Mouse (Mus musculus): ENCODE data around the gene Dnajc9. TPM values are rescaled to one million over a fixed set of nuclear protein-coding genes. Genes with fewer than 3 reads are reported as not detected.
A peak's percentile ranks its signal among the peaks of the same experiment; 100 is the strongest.

The Dnajc9 gene
- polyA plus RNA-seq (2015; fragmentation: Nextera tagmentation; extraction: Ambion mirVana) = 156 and 166 TPM in 2 replicates

DNA sequence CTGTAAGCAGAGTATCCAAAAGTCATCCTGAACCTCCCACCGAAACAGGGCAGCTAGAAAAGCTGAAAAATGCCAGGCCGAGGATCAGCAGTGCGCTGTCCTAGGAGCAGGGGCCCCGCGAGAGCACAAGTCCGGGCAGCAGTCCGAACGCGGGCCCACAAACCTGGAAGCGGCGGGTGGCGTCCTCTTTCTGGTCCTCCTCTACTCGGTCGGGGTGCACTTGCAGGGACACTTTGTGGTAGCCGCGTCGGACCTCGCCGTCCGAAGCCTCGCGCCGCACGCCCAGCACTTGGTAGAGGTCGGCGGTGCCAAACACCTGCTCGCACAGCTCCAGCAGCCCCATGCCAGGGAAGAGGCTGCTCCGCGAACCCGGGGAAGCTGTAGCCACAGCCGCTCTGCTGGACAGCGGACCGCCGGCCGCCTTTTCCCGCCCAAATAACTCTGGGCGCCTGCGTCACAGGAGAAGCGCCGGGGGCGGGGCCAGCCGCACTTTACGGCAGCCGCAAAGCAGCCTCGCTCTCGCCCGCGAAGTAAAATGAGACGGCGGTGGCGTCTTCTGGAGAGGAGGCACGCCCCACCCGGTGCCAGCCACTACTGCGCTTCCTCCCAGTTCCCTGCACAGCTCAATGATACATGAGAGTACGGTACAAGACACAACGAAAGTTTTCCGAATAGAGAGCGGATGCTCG, at the start of gene Dnajc9:
Gene Dnajc9 (minus strand): TSS at position 470 of the 689 bp plus-strand sequence.
- Histone ChIP-seq H3K4me3 (replicated peaks) (peak within 1 kb of the TSS; percentile 57), H3K27ac (peak within 1 kb of the TSS; percentile 78), H3K9ac (replicated peaks) (peak within 1 kb of the TSS; percentile 74), H3K27me3 (no peaks in the 10 kb centered on the region), H3K36me3 (peaks cover 48% of the 10 kb centered on the region), H3K4me2 (replicated peaks) (peak within 1 kb of the TSS; percentile 80), H3K4me1 (replicated peaks) (peaks cover 43% of the 10 kb centered on the region), H3K9me3 (no peaks in the 10 kb centered on the region)
- WGBS = under 1% methylated on average over 59 of the region's 59 CpGs
- ATAC-seq = peak; percentile 73

- Histone ChIP-seq H3K27me3 (no peaks in the 10 kb centered on the region), H3K9ac (replicated peaks) (no peak overlapping the region), H3K4me1 (replicated peaks) (no peaks in the 10 kb centered on the region), H3K4me3 (replicated peaks) (no peak overlapping the region), H3K9me3 (no peaks in the 10 kb centered on the region), H3K27ac (no peak overlapping the region), H3K36me3 (no peaks in the 10 kb centered on the region), H3K4me2 (replicated peaks) (no peak overlapping the region)
- no peak for ATAC-seq
- 77% methylated on average over 6 of the region's 6 CpGs for WGBS
Observed at GRCm38 (mm10) chr14:20436976-20437375, 48.3 kb upstream of the Dnajc9 start.

DNA sequence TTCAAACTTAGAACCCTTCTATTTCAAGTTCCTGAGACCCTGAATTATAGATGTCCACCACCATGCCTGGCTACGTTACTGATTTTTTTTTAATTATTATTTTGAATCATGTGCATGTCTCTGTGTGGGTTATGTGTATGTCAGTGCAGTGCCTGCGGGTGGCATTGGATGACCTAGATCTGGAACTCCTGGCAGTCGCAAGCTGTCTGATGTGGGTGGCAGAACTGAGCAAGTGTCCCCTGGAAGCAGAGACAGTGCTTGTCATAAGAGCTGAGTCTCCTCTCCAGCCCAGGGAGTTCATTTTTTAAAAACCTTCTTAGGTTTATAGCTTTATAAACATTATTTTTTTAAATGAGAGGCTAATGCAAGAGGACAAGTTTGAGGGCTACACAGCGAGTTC, 43.7 kb upstream of the Dnajc9 start:
- no peaks in the 10 kb centered on the region for H3K4me1 ChIP-seq (replicated peaks)
- H3K27me3 ChIP-seq = no peaks in the 10 kb centered on the region
- no peaks in the 10 kb centered on the region for H3K9me3 ChIP-seq
- no peak overlapping the region for H3K9ac ChIP-seq (replicated peaks)
- no peak overlapping the region for H3K27ac ChIP-seq
- no peak for ATAC-seq
- WGBS = 92% methylated on average over 4 of the region's 4 CpGs
- no peak overlapping the region for H3K4me3 ChIP-seq (replicated peaks)
- H3K4me2 ChIP-seq (replicated peaks) = no peak overlapping the region
- H3K36me3 ChIP-seq = no peaks in the 10 kb centered on the region

GRCm38 (mm10) chr14:20431726-20432125, 43.0 kb upstream of the Dnajc9 start:
- no peak overlapping the region for H3K9ac ChIP-seq (replicated peaks)
- no peak overlapping the region for H3K4me3 ChIP-seq (replicated peaks)
- H3K27ac ChIP-seq = no peak overlapping the region
- H3K4me1 ChIP-seq (replicated peaks) = no peaks in the 10 kb centered on the region
- H3K9me3 ChIP-seq = no peaks in the 10 kb centered on the region
- H3K36me3 ChIP-seq = no peaks in the 10 kb centered on the region
- 89% methylated on average over 6 of the region's 6 CpGs for WGBS
- H3K4me2 ChIP-seq (replicated peaks) = no peak overlapping the region
- no peak for ATAC-seq
- H3K27me3 ChIP-seq = no peaks in the 10 kb centered on the region

DNA sequence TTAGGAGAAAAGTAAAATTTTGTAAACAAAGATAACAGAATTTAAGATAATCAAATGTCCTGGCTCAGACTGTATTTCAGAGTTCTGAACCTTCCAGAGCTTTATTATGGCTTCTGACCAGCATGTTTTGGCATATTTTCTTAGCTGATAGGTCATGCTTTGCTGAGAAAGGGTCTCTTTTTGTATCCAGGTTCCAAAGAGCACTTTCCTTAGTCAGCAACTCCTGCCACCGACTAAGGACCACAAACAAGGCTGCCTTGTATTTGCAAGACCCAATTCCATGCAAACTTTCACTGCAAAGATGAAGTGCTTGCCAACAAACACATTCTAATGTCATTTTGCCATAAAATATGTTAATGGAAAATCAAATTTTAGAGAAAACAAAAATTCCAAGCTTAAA, 41.1 kb upstream of the Dnajc9 start:
- no peaks in the 10 kb centered on the region for H3K27me3 ChIP-seq
- no peak overlapping the region for H3K27ac ChIP-seq
- 65% methylated on average over 1 of the region's 1 CpGs for WGBS
- ATAC-seq = no peak
- H3K4me1 ChIP-seq (replicated peaks) = no peaks in the 10 kb centered on the region
- H3K4me3 ChIP-seq (replicated peaks) = no peak overlapping the region
- H3K36me3 ChIP-seq = no peaks in the 10 kb centered on the region
- H3K9ac ChIP-seq (replicated peaks) = no peak overlapping the region
- H3K9me3 ChIP-seq = no peaks in the 10 kb centered on the region
- no peak overlapping the region for H3K4me2 ChIP-seq (replicated peaks)

DNA sequence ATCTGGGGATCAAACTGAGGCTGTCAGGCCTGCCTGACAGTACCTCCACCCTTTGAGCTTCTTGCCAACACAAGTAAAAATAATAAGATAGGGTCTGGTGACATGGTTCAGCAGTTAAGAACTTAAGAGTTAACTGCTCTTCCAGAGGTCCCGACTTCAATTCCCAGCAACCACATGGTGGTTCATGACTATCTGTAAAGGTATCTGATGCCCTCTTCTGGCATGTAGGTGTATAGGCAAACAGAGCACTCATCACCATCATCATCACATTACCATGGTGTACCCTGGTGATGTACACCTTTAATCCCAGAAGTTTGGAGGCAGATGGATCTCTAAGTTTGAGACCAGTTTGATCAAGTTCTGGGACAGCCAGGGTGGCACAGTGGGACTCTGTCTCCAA, 39.9 kb upstream of the Dnajc9 start:
- H3K4me2 ChIP-seq (replicated peaks) = no peak overlapping the region
- no peak for ATAC-seq
- no peak overlapping the region for H3K4me3 ChIP-seq (replicated peaks)
- no peaks in the 10 kb centered on the region for H3K27me3 ChIP-seq
- H3K9me3 ChIP-seq = no peaks in the 10 kb centered on the region
- no peaks in the 10 kb centered on the region for H3K4me1 ChIP-seq (replicated peaks)
- no peak overlapping the region for H3K9ac ChIP-seq (replicated peaks)
- H3K27ac ChIP-seq = no peak overlapping the region
- H3K36me3 ChIP-seq = no peaks in the 10 kb centered on the region
- 27% methylated on average over 1 of the region's 1 CpGs for WGBS

DNA sequence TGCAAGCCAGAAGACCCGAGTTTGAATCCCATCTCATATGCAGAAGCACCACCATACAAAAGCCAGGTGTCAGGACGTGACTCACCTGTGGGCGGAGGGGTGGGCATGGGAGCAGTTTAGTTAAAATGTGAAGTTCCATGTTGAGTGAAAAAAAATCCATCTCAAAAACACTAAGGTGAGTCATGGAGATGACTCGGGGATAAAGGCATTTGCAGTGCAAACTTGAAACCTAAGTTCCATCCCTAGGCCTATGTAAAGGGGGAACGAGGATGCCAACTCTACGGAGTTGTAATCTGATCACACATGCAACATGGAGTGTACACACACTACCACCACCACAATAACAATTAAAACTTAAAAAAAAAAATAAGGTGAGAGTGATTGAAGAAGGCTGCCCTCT, 34.3 kb upstream of the Dnajc9 start:
- no peak overlapping the region for H3K27ac ChIP-seq
- no peak overlapping the region for H3K4me2 ChIP-seq (replicated peaks)
- H3K4me3 ChIP-seq (replicated peaks) = no peak overlapping the region
- no peak for ATAC-seq
- no peaks in the 10 kb centered on the region for H3K36me3 ChIP-seq
- no peak overlapping the region for H3K9ac ChIP-seq (replicated peaks)
- 91% methylated on average over 6 of the region's 6 CpGs for WGBS
- no peaks in the 10 kb centered on the region for H3K9me3 ChIP-seq
- H3K4me1 ChIP-seq (replicated peaks) = no peaks in the 10 kb centered on the region
- H3K27me3 ChIP-seq = no peaks in the 10 kb centered on the region

GRCm38 (mm10) chr14:20422257-20422656, 33.5 kb upstream of the Dnajc9 start:
- ATAC-seq = no peak
- H3K36me3 ChIP-seq = no peaks in the 10 kb centered on the region
- 85% methylated on average over 7 of the region's 7 CpGs for whole genome bisulfite sequencing
- no peaks in the 10 kb centered on the region for H3K4me1 ChIP-seq (replicated peaks)
- H3K4me2 ChIP-seq (replicated peaks) = no peak overlapping the region
- H3K4me3 ChIP-seq (replicated peaks) = no peak overlapping the region
- H3K9ac ChIP-seq (replicated peaks) = no peak overlapping the region
- H3K27ac ChIP-seq = no peak overlapping the region
- no peaks in the 10 kb centered on the region for H3K27me3 ChIP-seq
- H3K9me3 ChIP-seq = no peaks in the 10 kb centered on the region

DNA sequence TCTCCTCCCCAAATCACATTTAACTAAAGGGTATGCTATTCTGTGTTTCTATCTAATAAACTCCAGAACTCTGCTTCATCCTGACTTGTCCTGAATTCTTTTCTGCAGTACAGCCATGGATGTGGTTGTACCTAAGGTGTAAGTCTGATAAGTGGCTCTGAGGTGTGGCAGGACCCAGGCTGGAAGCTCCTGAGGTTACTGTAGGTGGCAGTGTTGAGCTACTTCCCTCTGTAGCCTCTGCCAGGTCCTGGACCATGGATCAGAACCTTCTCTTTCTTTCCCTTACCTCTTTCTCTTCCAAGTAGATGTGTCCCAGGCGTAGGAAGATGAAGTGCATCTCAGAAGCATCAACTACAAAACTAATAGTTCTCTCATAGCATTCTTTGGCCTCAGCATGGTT, 11.4 kb upstream of the Dnajc9 start:
- Histone ChIP-seq H3K4me3 (replicated peaks) (no peak overlapping the region), H3K27ac (no peak overlapping the region), H3K4me1 (replicated peaks) (no peaks in the 10 kb centered on the region), H3K4me2 (replicated peaks) (no peak overlapping the region), H3K36me3 (no peaks in the 10 kb centered on the region), H3K9me3 (no peaks in the 10 kb centered on the region), H3K9ac (replicated peaks) (no peak overlapping the region), H3K27me3 (no peaks in the 10 kb centered on the region)
- 67% methylated on average over 1 of the region's 1 CpGs for WGBS
- ATAC-seq = no peak

- no peak for ATAC-seq
- Histone ChIP-seq H3K9ac (replicated peaks) (no peak overlapping the region), H3K27ac (no peak overlapping the region), H3K4me1 (replicated peaks) (no peaks in the 10 kb centered on the region; the same call in 1 of the 2 replicates), H3K36me3 (no peaks in the 10 kb centered on the region), H3K9me3 (no peaks in the 10 kb centered on the region), H3K27me3 (no peaks in the 10 kb centered on the region), H3K4me3 (replicated peaks) (no peak overlapping the region), H3K4me2 (replicated peaks) (no peak overlapping the region)
- 44% methylated on average over 4 of the region's 4 CpGs for WGBS
Observed at GRCm38 (mm10) chr14:20398864-20399263, 10.2 kb upstream of the Dnajc9 start.

DNA sequence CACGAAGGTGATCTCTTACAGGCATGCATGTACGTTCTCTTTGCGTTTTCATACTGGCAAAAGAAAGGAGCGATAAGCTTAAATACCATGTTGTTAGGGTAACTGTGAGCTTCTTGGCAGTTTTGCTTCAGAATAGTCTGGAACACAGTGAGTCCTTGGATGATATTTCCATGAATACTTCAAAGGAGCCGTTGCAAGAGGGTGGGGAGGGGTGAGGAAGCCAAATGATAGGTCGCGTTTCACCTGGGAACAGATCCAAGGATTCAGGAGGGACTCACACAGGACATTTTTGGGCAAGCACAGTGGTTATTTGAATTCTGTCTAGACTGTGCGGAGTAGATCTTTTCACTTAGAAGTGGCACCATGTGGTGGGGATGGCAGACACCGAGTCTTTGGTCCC, 8.5 kb upstream of the Dnajc9 start:
- H3K4me2 ChIP-seq (replicated peaks) = no peak overlapping the region
- H3K9me3 ChIP-seq = no peaks in the 10 kb centered on the region
- peaks cover 6% of the 10 kb centered on the region for H3K4me1 ChIP-seq (replicated peaks)
- no peaks in the 10 kb centered on the region for H3K27me3 ChIP-seq
- H3K9ac ChIP-seq (replicated peaks) = no peak overlapping the region
- no peaks in the 10 kb centered on the region for H3K36me3 ChIP-seq
- no peak overlapping the region for H3K27ac ChIP-seq
- ATAC-seq = no peak
- 84% methylated on average over 9 of the region's 9 CpGs for WGBS
- no peak overlapping the region for H3K4me3 ChIP-seq (replicated peaks)

DNA sequence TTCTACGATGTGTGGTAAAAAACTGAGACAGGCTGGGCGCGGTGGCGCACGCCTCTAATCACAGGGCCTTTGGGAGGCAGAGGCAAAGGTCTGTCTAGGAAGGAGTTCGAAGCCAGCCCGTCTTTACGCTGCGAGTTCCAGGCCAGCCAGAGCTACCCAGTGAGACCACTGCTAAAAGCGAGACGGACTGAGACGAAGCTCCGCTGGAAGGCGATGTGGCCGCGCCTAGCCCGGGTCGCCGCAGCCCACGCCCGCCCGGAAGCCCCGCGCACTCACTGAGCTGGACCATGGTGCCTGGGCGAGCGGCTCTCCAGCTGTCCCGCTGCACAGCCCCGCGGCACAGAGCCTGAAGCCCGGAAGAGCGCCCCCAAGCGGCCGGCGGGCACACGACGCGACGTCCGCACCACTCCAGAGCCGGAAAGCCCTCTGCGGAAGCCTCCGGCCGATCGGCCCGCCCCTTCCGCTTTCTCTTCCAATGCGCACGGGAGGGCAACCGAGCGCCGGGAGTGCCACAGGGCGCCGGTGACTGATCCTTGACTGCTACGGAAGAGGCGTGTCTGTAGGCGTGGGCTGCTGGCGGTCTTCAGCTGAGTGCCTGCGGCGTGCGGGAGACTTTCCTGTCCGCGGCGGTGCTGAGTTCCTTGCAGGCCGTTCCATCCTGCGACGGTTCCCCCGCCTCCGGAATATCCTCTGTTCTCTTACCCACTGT, 4.6 kb upstream of the Dnajc9 start, which contains the start of gene Mrps16:
Gene Mrps16 (minus strand): TSS at position 430 of the 709 bp plus-strand sequence.
- Histone ChIP-seq H3K9me3 (no peaks in the 10 kb centered on the region), H3K4me1 (replicated peaks) (peaks cover 13% of the 10 kb centered on the region), H3K4me3 (replicated peaks) (peak within 1 kb of the TSS; percentile 73), H3K9ac (replicated peaks) (peak within 1 kb of the TSS; percentile 90), H3K4me2 (replicated peaks) (peak within 1 kb of the TSS; percentile 59), H3K27me3 (no peaks in the 10 kb centered on the region), H3K27ac (peak within 1 kb of the TSS; percentile 88), H3K36me3 (peaks cover 13% of the 10 kb centered on the region)
- under 1% methylated on average over 68 of the region's 68 CpGs for WGBS
- ATAC-seq = peak; percentile 96
